7 mouse cellular contexts compared by ENCODE assay signal in the genomic region with DNA sequence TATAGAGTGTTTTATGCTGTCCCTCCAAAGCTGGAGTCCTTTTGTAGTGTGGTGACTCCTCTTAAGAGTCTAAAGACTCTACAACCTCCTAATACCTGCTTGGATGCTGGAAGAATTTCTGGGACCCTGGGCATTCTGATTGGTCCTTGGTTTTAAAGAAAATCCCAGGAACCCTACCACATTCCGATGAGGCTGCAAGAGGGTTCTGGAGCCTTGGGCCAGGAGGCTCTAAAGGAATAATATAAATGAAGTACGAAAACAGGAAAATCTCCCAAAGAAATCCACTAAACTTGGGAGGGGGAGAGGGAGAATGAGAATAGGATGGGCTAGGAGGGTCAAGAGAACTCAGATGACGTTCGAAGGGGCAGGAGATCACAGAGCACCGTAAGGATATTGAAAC. TPM values are rescaled to one million over a fixed set of nuclear protein-coding genes. Genes with fewer than 3 reads are reported as not detected.
DNase-seq lines count a peak whose midpoint lies in the region; ATAC-seq and TF ChIP-seq lines count a peak whose summit lies in the region.

No protein-coding gene starts in this region.

- no peak for TF ChIP-seq EP300 in lung, postnatal 0 days (IDR thresholded peaks at IDR 0.05)

- peak; percentile 16 for DNase-seq in lung, postnatal 0 days (ENCODE audit: low spot score)
- no peak for DNase-seq in lung, postnatal 25 days (ENCODE audit: low spot score)
- no peak for DNase-seq in layer of hippocampus, adult 9-10 months (ENCODE audit: low spot score)
- DNase-seq in urinary bladder, adult 18-20 months (ENCODE audit: low spot score in 2 of 2): no peak

- 2% methylated on average over 5 of the region's 5 CpGs for WGBS in lung, postnatal 0 days
- WGBS in embryonic facial prominence, embryonic 15.5 days: 2% methylated on average over 5 of the region's 5 CpGs
- WGBS in limb, embryonic 12.5 days: 4% methylated on average over 5 of the region's 5 CpGs
- WGBS in stomach, embryonic 14.5 days: 2% methylated on average over 5 of the region's 5 CpGs

- peak overlapping the region; percentile 58 for H3K4me2 ChIP-seq in lung, postnatal 0 days (replicated peaks; ENCODE audit: low read depth, low read length)
- H3K4me2 ChIP-seq in embryonic facial prominence, embryonic 15.5 days (replicated peaks): peak overlapping the region; percentile 70
- peak overlapping the region; percentile 76 for H3K4me2 ChIP-seq in limb, embryonic 12.5 days
- H3K4me2 ChIP-seq in stomach, embryonic 14.5 days (replicated peaks; ENCODE audit: low read depth, low read length): peak overlapping the region; percentile 80

- H3K27me3 ChIP-seq in lung, postnatal 0 days (replicated peaks; ENCODE audit: insufficient read depth, low read length): no peaks in the 10 kb centered on the region
- H3K27me3 ChIP-seq in embryonic facial prominence, embryonic 15.5 days: no peaks in the 10 kb centered on the region
- H3K27me3 ChIP-seq in limb, embryonic 12.5 days: no peaks in the 10 kb centered on the region
- H3K27me3 ChIP-seq in stomach, embryonic 14.5 days (ENCODE audit: control insufficient read depth, insufficient read depth, low read length): no peaks in the 10 kb centered on the region

- H3K9ac ChIP-seq in lung, postnatal 0 days (replicated peaks; ENCODE audit: low read depth): peak overlapping the region; percentile 67
- H3K9ac ChIP-seq in embryonic facial prominence, embryonic 15.5 days: peak overlapping the region; percentile 84
- peak overlapping the region; percentile 81 for H3K9ac ChIP-seq in limb, embryonic 12.5 days (replicated peaks)
- peak overlapping the region; percentile 82 for H3K9ac ChIP-seq in stomach, embryonic 14.5 days (replicated peaks; ENCODE audit: low read depth, low read length)

- no peaks in the 10 kb centered on the region for H3K4me1 ChIP-seq in lung, postnatal 0 days (ENCODE audit: insufficient read depth, low read depth, low read length)
- peaks cover 26% of the 10 kb centered on the region for H3K4me1 ChIP-seq in embryonic facial prominence, embryonic 15.5 days
- peaks cover 31% of the 10 kb centered on the region for H3K4me1 ChIP-seq in limb, embryonic 12.5 days (replicated peaks)
- H3K4me1 ChIP-seq in stomach, embryonic 14.5 days (ENCODE audit: control insufficient read depth, insufficient read depth, low read length): peaks cover 26% of the 10 kb centered on the region; the same call in 1 of the 2 replicates

- no peaks in the 10 kb centered on the region for H3K9me3 ChIP-seq in lung, postnatal 0 days (ENCODE audit: low read length)
- no peaks in the 10 kb centered on the region for H3K9me3 ChIP-seq in embryonic facial prominence, embryonic 15.5 days (replicated peaks)
- no peaks in the 10 kb centered on the region for H3K9me3 ChIP-seq in limb, embryonic 12.5 days
- no peaks in the 10 kb centered on the region for H3K9me3 ChIP-seq in stomach, embryonic 14.5 days (ENCODE audit: control insufficient read depth, low read depth, low read length)

- no peak for ATAC-seq in lung, postnatal 0 days
- ATAC-seq in embryonic facial prominence, embryonic 15.5 days (ENCODE audit: insufficient number of reproducible peaks, low FRiP score, low TSS enrichment, low read depth): no peak
- no peak for ATAC-seq in limb, embryonic 12.5 days (ENCODE audit: insufficient number of reproducible peaks, insufficient read depth, low FRiP score, low TSS enrichment, low read depth)
- no peak for ATAC-seq in stomach, embryonic 14.5 days (ENCODE audit: insufficient number of reproducible peaks, insufficient read depth, low FRiP score, low read depth)

- H3K36me3 ChIP-seq in lung, postnatal 0 days (ENCODE audit: insufficient read depth, low read length): no peaks in the 10 kb centered on the region
- H3K36me3 ChIP-seq in embryonic facial prominence, embryonic 15.5 days: peaks cover 9% of the 10 kb centered on the region
- H3K36me3 ChIP-seq in limb, embryonic 12.5 days: peaks cover 23% of the 10 kb centered on the region
- H3K36me3 ChIP-seq in stomach, embryonic 14.5 days (ENCODE audit: control insufficient read depth, insufficient read depth, low read length): peaks cover 9% of the 10 kb centered on the region; the same call in 1 of the 2 replicates

- peak overlapping the region; percentile 71 for H3K4me3 ChIP-seq in lung, postnatal 0 days (ENCODE audit: low read depth, low read length)
- peak overlapping the region; percentile 75 for H3K4me3 ChIP-seq in embryonic facial prominence, embryonic 15.5 days (replicated peaks)
- H3K4me3 ChIP-seq in limb, embryonic 12.5 days (replicated peaks): peak overlapping the region; percentile 64
- H3K4me3 ChIP-seq in stomach, embryonic 14.5 days (ENCODE audit: low read depth, low read length): peak overlapping the region; percentile 50

- peak overlapping the region; percentile 94 for H3K27ac ChIP-seq in lung, postnatal 0 days (ENCODE audit: low read length)
- peak overlapping the region; percentile 98 for H3K27ac ChIP-seq in embryonic facial prominence, embryonic 15.5 days (replicated peaks)
- peak overlapping the region; percentile 95 for H3K27ac ChIP-seq in limb, embryonic 12.5 days
- peak overlapping the region; percentile 96 for H3K27ac ChIP-seq in stomach, embryonic 14.5 days (ENCODE audit: low read length)

- no peak for TF ChIP-seq CTCF in lung, postnatal 0 days (IDR thresholded peaks at IDR 0.05)

RNA-seq across cellular contexts. Expression of a gene that starts 0.5 kb away (rescaled TPM):
- polyA plus RNA-seq in lung, postnatal 0 days (2015; fragmentation: Nextera tagmentation; extraction: Ambion mirVana): 51.7 and 58.4 TPM in 2 replicates
- polyA plus RNA-seq in embryonic facial prominence, embryonic 15.5 days (2015; fragmentation: Nextera tagmentation; extraction: Ambion mirVana): 81.2 and 87.5 TPM in 2 replicates
- 91.8 and 93.0 TPM in 2 replicates for polyA plus RNA-seq in limb, embryonic 12.5 days (2016; fragmentation: Nextera tagmentation; extraction: Ambion mirVana)
- 103 and 114 TPM in 2 replicates for polyA plus RNA-seq in stomach, embryonic 14.5 days (2014; fragmentation: Nextera tagmentation; extraction: Ambion mirVana)

RNA-seq across cellular contexts. Expression of a gene that starts 0.8 kb away (rescaled TPM):
- polyA plus RNA-seq in lung, postnatal 0 days (2015; fragmentation: Nextera tagmentation; extraction: Ambion mirVana): 26.7 and 26.8 TPM in 2 replicates
- polyA plus RNA-seq in embryonic facial prominence, embryonic 15.5 days (2015; fragmentation: Nextera tagmentation; extraction: Ambion mirVana): 43.7 and 47.1 TPM in 2 replicates
- 51.4 and 53.8 TPM in 2 replicates for polyA plus RNA-seq in limb, embryonic 12.5 days (2016; fragmentation: Nextera tagmentation; extraction: Ambion mirVana)
- polyA plus RNA-seq in stomach, embryonic 14.5 days (2014; fragmentation: Nextera tagmentation; extraction: Ambion mirVana): 43.4 and 54.1 TPM in 2 replicates

RNA-seq across cellular contexts. Expression of a gene that starts 10.2 kb away (rescaled TPM):
- polyA plus RNA-seq in lung, postnatal 0 days (2015; fragmentation: Nextera tagmentation; extraction: Ambion mirVana): 0.56 and 0.65 TPM in 2 replicates
- 0.33 and 0.39 TPM in 2 replicates for polyA plus RNA-seq in embryonic facial prominence, embryonic 15.5 days (2015; fragmentation: Nextera tagmentation; extraction: Ambion mirVana)
- 0.17 and 0.25 TPM in 2 replicates for polyA plus RNA-seq in limb, embryonic 12.5 days (2016; fragmentation: Nextera tagmentation; extraction: Ambion mirVana)
- 0.20 TPM in 1 of 2 replicates, not detected in the other for polyA plus RNA-seq in stomach, embryonic 14.5 days (2014; fragmentation: Nextera tagmentation; extraction: Ambion mirVana)

RNA-seq across cellular contexts. Expression of a gene that starts 17.4 kb away (rescaled TPM):
- polyA plus RNA-seq in lung, postnatal 0 days (2015; fragmentation: Nextera tagmentation; extraction: Ambion mirVana): 5.1 and 6.1 TPM in 2 replicates
- polyA plus RNA-seq in embryonic facial prominence, embryonic 15.5 days (2015; fragmentation: Nextera tagmentation; extraction: Ambion mirVana): 2.6 and 3.4 TPM in 2 replicates
- polyA plus RNA-seq in limb, embryonic 12.5 days (2016; fragmentation: Nextera tagmentation; extraction: Ambion mirVana): 0.71 and 0.83 TPM in 2 replicates
- 2.1 and 2.9 TPM in 2 replicates for polyA plus RNA-seq in stomach, embryonic 14.5 days (2014; fragmentation: Nextera tagmentation; extraction: Ambion mirVana)

RNA-seq across cellular contexts. Expression of a gene that starts 17.6 kb away (rescaled TPM):
- 0.62 and 0.96 TPM in 2 replicates for polyA plus RNA-seq in lung, postnatal 0 days (2015; fragmentation: Nextera tagmentation; extraction: Ambion mirVana)
- 0.12 and 0.37 TPM in 2 replicates for polyA plus RNA-seq in embryonic facial prominence, embryonic 15.5 days (2015; fragmentation: Nextera tagmentation; extraction: Ambion mirVana)
- 0.32 TPM in 1 of 2 replicates, not detected in the other for polyA plus RNA-seq in limb, embryonic 12.5 days (2016; fragmentation: Nextera tagmentation; extraction: Ambion mirVana)
- 0.65 and 0.83 TPM in 2 replicates for polyA plus RNA-seq in stomach, embryonic 14.5 days (2014; fragmentation: Nextera tagmentation; extraction: Ambion mirVana)
